Mouse (Mus musculus) stomach, postnatal 0 days (tissue): ENCODE data around the gene Acta1.

ENCODE experiments used
- CTCF ChIP-seq: IDR thresholded peaks from 2 replicates; pipeline ENCODE4 v1.5.1; 2016; ENCODE audit warnings: antibody characterized with exemption, low read depth, mild to moderate bottlenecking, moderate library complexity
- EP300 ChIP-seq: optimal IDR thresholded peaks from 2 replicates; pipeline ENCODE3; 2016; ENCODE audit warnings: antibody characterized with exemption

DNA sequence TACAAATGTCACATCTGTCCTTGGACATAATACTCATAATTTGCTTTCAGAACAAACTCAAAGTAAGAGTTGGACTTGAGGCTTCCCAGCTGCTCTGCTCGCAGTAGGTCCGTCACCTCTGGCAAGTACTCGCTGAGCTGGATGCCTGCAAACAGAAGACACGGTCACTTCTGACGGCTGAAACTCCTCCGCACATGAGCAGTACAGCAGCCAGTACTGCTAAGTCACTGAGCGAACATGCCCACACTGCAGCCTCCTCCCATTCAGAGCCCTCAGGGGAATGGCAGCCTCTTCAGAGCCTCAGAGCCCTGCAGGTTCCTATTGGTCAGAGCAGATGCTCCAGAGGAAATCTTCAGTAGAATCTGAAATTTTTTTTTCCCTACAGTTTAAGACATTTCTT is 4.8 kb upstream of the Acta1 start:
- TF ChIP-seq CTCF (no peak), EP300 (no peak)
